Mouse (Mus musculus) heart, postnatal 14 days (tissue): Measurements from ENCODE around the gene Tsc22d4. TPM values are rescaled to one million over a fixed set of nuclear protein-coding genes. Genes with fewer than 3 reads are reported as not detected.
A peak's percentile ranks its signal among the peaks of the same experiment; 100 is the strongest.
"Not testable (repeated sequence)": the region's sequence is repeated elsewhere in the genome, so short reads cannot be mapped to it uniquely, and the experiment has no call there.

ENCODE experiments used
- DNase-seq, 2 experiments: peaks; one replicate each; pipeline ENCODE4 v3.0.0; 2021 to 2022
- intact Hi-C: fragments of 180-260 bp; cut with DNase I; formaldehyde crosslinking; loops from one replicate; pipeline ENCODE4 v1.15.1; 2025
- total RNA-seq, 2 experiments: library from RNA; stranded (reverse); gene quantifications; 2 replicates each; pipeline ENCODE4 v1.2.3; 2021

The Tsc22d4 gene
- total RNA-seq, 2 experiments from 2014 or later, result 287 to 312 TPM

GRCm38 (mm10) chr5:137739471-137739870 is 6.1 kb upstream of the Tsc22d4 start:
- DNase-seq, result no peak
- intact Hi-C loops, result no loop called here

- no peak for DNase-seq
- intact Hi-C loops, result loop anchor here (5.0 kb wide), 1 partner anchor 83 kb away; no protein-coding TSS in a partner anchor
These were observed 5.0 kb upstream of the Tsc22d4 start for GRCm38 (mm10) chr5:137740506-137740905.

DNA sequence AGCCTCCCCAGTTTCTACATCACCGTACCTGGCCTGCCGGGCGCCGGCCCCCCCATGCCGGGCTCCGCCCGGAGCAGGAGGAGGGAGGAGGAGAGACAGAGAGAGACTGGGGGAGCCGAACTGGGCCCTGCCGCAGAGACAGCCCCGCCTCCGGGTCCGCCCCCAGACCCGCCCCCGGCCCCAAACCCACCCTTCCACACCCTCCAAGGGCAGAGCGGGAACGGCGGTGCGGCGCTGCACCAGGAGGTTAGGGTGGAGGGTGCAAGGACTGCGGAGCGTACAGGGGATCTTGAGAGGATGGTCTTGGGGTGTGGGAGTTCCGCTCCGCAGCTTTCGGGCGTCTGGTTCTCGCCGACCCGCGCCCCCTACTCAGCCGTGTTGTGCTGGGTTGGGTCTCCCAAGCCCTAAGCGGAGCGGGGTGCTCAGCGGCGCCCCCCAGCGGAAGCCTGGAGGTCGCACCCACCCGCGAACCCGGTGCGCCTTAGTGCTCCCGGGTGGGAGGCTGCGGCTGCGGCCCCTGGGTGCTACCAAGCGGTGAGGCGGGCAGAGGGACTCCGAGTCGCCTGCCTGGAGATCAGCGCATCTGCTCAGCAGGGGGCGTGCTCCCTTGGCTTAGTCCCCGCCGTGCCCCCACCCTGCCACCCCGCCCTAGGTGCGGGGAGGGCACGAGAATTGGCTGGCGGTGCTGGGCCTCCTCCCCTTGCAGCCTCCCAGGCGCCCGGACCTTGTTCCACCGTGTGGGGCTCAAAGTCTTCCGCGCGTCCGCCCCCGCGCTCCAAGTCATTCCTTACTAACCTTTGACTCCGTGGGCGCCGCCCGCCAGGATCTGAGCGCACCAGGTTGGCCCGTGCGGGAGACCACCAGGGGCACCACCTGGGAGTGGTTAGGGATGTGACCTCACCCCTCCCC is 4.3 kb upstream of the Tsc22d4 start, which contains the start of gene Nyap1:
TSS of gene Nyap1 (minus strand) at position 585 of the 909 bp plus-strand sequence.
- DNase-seq, result peak; percentile 83 to 85
- intact Hi-C loops, result loop anchor here (5.0 kb wide), 1 partner anchor 84 kb away; no protein-coding TSS in a partner anchor

DNA sequence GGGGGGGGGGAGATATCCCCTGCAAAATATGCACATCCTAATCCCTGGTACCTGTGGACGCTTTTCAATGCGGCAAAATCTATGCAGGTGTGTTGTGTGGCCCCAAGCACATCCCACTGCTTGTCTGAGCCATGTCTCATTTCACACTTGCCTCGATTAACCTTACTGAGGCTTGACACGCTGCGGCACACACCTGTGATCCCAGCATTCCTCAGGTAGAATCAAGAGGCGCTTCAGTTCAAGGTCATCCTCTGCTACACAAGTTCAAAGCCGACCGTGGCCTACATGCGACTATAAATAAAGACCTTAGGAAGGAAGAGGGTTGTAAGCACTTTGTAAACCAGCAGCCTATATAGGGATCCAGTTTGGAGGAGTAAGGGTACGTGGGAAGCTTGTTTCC is 3.5 kb upstream of the Tsc22d4 start:
- intact Hi-C loops, result loop anchor here (5.0 kb wide), 1 partner anchor 85 kb away; no protein-coding TSS in a partner anchor
- no peak for DNase-seq

DNA sequence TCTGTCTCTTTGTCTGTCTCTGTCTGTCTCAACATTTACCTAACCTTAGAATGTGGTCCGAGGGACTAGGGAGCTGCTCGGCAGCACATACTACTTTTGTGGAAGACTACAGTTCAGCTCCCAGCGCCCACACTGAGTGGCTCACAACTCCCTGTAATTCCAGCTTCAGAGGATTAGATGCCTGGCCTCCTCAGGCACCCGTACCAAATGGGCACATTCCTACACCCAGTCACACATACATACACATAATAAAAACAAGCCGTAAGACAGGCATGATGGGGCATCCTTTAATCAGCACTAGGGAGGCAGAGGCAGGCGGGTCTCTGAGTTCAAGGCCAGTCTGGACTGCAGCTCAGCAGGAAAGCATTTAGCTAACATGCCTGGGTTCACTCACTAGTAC is 2.7 kb upstream of the Tsc22d4 start:
- no peak for DNase-seq
- intact Hi-C loops, result loop anchor here (5.0 kb wide), 1 partner anchor 86 kb away; no protein-coding TSS in a partner anchor

GRCm38 (mm10) chr5:137744197-137744596 is 1.3 kb upstream of the Tsc22d4 start:
- intact Hi-C loops, result loop anchor here (5.0 kb wide), 1 partner anchor 87 kb away; no protein-coding TSS in a partner anchor
- DNase-seq, result no peak

GRCm38 (mm10) chr5:137746282-137746850 is 836 bp downstream of the Tsc22d4 start:
- intact Hi-C loops, result loop anchor here (2.0 to 5.0 kb wide), 2 partner anchors 62 to 214 kb away; partner anchors contain the start of genes Agfg2, Epo and Gnb2
- DNase-seq, result peak; percentile 81

GRCm38 (mm10) chr5:137746851-137747325 is 1.4 kb downstream of the Tsc22d4 start:
- intact Hi-C loops, result loop anchor here (2.0 to 5.0 kb wide), 2 partner anchors 62 to 215 kb away; partner anchors contain the start of genes Agfg2, Epo and Gnb2
- peak in 1 of 2 experiments; percentile 50 for DNase-seq

DNA sequence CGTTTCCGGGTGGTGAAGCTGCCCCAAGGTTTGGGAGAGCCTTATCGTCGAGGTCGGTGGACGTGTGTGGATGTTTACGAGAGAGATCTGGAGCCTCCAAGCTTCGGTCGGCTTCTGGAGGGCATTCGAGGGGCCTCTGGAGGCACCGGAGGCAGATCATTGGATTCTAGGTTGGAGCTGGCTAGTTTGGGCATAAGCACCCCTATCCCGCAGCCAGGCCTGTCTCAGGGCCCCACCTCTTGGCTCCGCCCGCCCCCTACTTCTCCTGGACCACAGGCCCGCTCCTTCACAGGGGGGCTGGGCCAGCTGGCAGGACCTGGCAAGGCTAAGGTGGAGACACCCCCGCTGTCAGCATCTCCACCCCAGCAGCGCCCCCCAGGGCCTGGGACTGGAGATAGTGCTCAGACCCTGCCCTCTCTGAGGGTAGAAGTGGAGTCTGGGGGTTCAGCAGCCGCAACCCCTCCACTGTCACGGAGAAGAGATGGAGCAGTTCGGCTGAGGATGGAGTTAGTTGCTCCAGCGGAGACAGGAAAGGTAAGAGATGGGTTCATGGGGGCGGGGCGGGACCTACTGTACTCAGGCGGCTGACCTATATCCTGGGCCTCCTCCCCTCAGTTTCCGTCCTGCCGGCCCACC is 1.9 kb downstream of the Tsc22d4 start:
- intact Hi-C loops, result loop anchor here (2.0 to 5.0 kb wide), 2 partner anchors 63 to 215 kb away; partner anchors contain the start of genes Agfg2, Epo and Gnb2
- peak; percentile 62 to 64 for DNase-seq

GRCm38 (mm10) chr5:137748130-137748770 is 2.7 kb downstream of the Tsc22d4 start:
- DNase-seq, result peak in 1 of 2 experiments; percentile 61
- intact Hi-C loops, result loop anchor here (5.0 kb wide), 1 partner anchor 216 kb away; the partner anchor contains the start of genes Epo and Gnb2

- intact Hi-C loops, result loop anchor here (5.0 kb wide), 1 partner anchor 217 kb away; the partner anchor contains the start of genes Epo and Gnb2
- peak in 1 of 2 experiments; percentile 50 for DNase-seq
These were observed 3.8 kb downstream of the Tsc22d4 start for GRCm38 (mm10) chr5:137749196-137749836.

DNA sequence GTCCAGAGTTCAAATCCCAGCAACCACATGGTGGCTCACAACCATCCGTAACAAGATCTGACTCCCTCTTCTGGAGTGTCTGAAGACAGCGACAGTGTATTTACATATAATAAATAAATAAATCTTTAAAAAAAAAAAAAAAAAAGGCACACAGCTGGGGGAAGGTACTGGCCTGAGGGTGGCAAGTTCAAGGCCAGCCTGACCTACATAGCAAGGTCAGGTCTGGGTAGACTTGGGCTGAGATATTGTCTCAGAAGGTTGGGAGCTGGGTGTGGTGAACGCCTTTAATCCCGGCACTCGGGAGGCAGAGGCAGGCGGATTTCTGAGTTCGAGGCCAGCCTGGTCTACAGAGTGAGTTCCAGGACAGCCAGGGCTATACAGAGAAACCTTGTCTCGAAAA is 4.7 kb downstream of the Tsc22d4 start:
- DNase-seq, intact Hi-C loops: not testable (repeated sequence)

- peak in 1 of 2 experiments; percentile 48 for DNase-seq
- intact Hi-C loops, result no loop called here
These were observed 5.8 kb downstream of the Tsc22d4 start for GRCm38 (mm10) chr5:137751221-137751887.

DNA sequence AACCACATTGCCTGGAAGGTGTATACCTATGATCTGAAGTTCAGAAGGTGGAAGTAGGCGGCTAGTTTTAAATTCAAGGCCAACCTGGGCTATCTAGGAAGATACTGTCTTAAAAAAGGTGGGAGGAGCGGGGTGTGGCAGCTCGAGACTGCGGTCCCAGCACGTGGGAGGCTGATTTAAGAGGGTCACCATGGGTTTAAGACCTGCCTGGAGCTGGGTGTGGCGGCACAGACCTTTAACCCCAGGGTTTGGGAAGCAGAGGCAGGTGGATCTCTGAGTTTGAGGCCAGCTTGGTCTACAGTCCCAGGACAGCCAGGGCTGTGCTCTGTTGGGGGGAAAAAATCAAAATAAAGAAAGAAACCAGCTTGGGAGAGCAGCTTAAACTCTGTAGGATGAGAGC is 6.5 kb downstream of the Tsc22d4 start:
- no peak for DNase-seq
- intact Hi-C loops, result no loop called here

- DNase-seq, result peak in 1 of 2 experiments; percentile 63
- intact Hi-C loops, result no loop called here
These were observed 7.7 kb downstream of the Tsc22d4 start for GRCm38 (mm10) chr5:137753111-137753832.

DNA sequence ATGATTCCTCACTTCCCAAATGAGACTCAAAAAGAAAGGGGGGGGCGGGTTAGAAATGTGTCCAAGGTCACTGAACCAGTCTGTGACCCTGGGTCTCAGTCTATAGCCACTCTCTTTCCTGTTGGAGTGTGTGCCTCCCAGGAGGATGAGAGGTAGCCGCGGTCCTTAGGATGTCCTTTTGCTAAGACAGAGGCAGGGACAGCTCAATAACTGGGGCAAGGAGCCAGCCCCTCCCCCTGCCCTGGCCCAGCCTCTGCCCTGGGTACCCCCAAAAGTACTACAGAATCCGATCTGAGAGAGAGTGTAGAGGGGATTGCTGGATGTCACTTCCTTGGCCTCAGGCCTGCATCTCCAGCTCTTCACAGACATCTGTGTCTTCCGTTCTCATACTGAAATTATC is 9.9 kb downstream of the Tsc22d4 start:
- intact Hi-C loops, result loop anchor here (5.0 kb wide), 1 partner anchor 243 kb away; no protein-coding TSS in a partner anchor

GRCm38 (mm10) chr5:137756106-137756505 is 10.6 kb downstream of the Tsc22d4 start:
- DNase-seq, result no peak
- intact Hi-C loops, result loop anchor here (5.0 kb wide), 1 partner anchor 244 kb away; no protein-coding TSS in a partner anchor

More for the DNA sequence above, 9.9 kb downstream of the Tsc22d4 start:
- DNase-seq, result no peak
